Mouse (Mus musculus) cerebellum, adult 2 months (tissue): ENCODE measurements around the gene Rcc1l. TPM values are rescaled to one million over a fixed set of nuclear protein-coding genes. Genes with fewer than 3 reads are reported as not detected.

ENCODE experiments used
- DNase-seq, 2 experiments: peaks; one replicate each; pipeline ENCODE4 v3.0.0; 2021
- H3K27ac ChIP-seq: fragments of 200-500 bp; 2 replicates; pipeline ENCODE4 v1.5.1; 2012; ENCODE audit warnings: low read length, control low read depth, inconsistent platforms; ENCODE audit not compliant: insufficient read depth
- H3K27me3 ChIP-seq: fragments of 200-500 bp; 2 replicates; pipeline ENCODE4 v1.6.1; 2012; ENCODE audit warnings: inconsistent platforms, mild to moderate bottlenecking, low read length, moderate library complexity; ENCODE audit not compliant: control insufficient read depth, insufficient read depth
- H3K4me1 ChIP-seq: fragments of 200-500 bp; 2 replicates; pipeline ENCODE4 v1.6.1; 2011; ENCODE audit warnings: low read length; ENCODE audit not compliant: control insufficient read depth, insufficient read depth
- H3K4me3 ChIP-seq: fragments of 200-500 bp; replicated peaks from 2 replicates; pipeline ENCODE3; 2011; ENCODE audit warnings: mild to moderate bottlenecking, low read depth, low read length, control low read depth; ENCODE audit not compliant: insufficient read depth
- CTCF ChIP-seq: fragments of 200-500 bp; IDR thresholded peaks from 2 replicates; pipeline ENCODE4 v1.5.1; 2011; ENCODE audit warnings: low read depth, mild to moderate bottlenecking, control low read depth, low read length, moderate library complexity, borderline replicate concordance; ENCODE audit not compliant: insufficient read depth
- POLR2A ChIP-seq: fragments of 200-500 bp; IDR thresholded peaks from 2 replicates; pipeline ENCODE4 v1.6.1; 2011; ENCODE audit warnings: low read length, control low read depth, borderline replicate concordance; ENCODE audit not compliant: insufficient read depth
- WGBS: fragments of 180-500 bp; shearing (Covaris S2); methylation state at CpG from one replicate; pipeline ENCODE4 v1.1.7; 2018; 5-methylcytosine and 5-hydroxymethylcytosine counted together
- polyA plus RNA-seq: library from polyadenylated mRNA; depleted of rRNA; stranded (reverse); fragments of >200 nt; gene quantifications from 2 replicates; pipeline ENCODE4 v1.2.3, GENCODE M21; 2012

Rcc1l gene
- polyA plus RNA-seq, 1 experiment = 15.7 TPM

DNA sequence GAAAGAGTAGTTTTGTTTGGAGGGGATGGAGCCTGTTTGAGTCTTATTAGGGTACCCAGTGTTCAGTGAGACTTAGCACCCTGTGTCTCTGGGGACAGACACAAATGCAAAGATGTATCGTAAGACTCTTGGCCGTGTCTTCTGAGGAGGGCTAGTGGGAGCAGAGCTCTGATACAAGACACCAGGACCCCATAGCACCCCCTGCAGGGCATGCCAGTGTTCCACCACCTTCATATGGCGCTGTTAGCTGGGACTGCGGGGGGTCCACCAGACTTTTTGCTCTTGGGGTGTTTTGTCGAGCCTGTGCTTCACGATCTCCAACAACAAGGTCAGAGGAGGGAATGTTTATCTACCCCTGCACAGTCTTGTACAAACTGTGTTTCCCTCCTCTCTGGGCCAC is 37.1 kb downstream of the Rcc1l start:
- no peak overlapping the region for H3K4me3 ChIP-seq
- DNase-seq = no peak
- TF ChIP-seq CTCF (no peak), POLR2A (no peak)
- no peak overlapping the region for H3K27ac ChIP-seq
- WGBS = 77% methylated on average over 6 of the region's 6 CpGs
- H3K27me3 ChIP-seq = no peaks in the 10 kb centered on the region
- no peaks in the 10 kb centered on the region; the same call in 1 of the 2 replicates for H3K4me1 ChIP-seq

DNA sequence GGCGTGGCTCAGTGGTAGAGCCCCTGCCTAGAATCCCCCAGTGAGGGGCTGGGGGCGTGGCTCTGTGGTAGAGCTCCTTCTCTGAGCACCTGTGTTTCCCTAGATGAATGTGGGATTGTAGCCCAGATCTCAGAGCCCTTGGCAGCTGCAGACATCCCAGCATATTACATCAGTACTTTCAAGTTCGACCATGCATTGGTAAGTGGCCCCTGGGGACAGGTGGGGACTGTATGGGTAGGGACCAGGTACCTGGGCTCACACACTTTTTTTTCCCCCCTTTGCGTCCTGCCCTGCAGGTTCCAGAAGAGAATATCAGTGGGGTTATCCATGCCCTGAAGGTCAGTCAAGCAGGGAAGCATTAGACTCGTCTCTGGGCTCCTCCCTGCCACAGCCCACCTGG is 38.6 kb downstream of the Rcc1l start:
- Histone ChIP-seq H3K4me3 (no peak overlapping the region), H3K4me1 (no peaks in the 10 kb centered on the region; the same call in 1 of the 2 replicates), H3K27me3 (no peaks in the 10 kb centered on the region), H3K27ac (no peak overlapping the region)
- 74% methylated on average over 5 of the region's 5 CpGs for WGBS
- TF ChIP-seq CTCF (no peak), POLR2A (no peak)
- no peak for DNase-seq

DNA sequence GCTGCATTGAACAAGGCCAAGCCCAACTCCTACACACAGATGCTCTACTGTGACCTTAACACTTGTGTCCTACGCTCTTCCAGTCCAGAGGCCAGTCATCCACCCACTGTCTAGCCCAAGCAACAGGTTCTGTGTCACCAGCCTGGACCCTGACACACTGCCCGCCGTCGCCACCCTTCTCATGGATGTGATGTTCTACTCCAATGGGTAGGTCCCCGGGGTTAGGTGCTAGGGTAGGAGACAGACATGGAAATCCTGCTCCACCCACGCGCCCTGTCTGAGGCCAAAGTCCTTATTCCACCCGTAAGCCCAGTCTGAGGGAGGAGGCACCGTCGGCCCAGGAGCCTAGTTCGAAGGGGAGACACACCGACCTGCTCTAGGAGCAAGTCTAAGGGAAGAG is 40.6 kb downstream of the Rcc1l start:
- no peak overlapping the region for H3K27ac ChIP-seq
- no peaks in the 10 kb centered on the region for H3K27me3 ChIP-seq
- no peak for TF ChIP-seq CTCF
- TF ChIP-seq POLR2A = no peak
- H3K4me3 ChIP-seq = no peak overlapping the region
- peaks cover 9% of the 10 kb centered on the region for H3K4me1 ChIP-seq
- no peak for DNase-seq
- WGBS = 96% methylated on average over 12 of the region's 12 CpGs

DNA sequence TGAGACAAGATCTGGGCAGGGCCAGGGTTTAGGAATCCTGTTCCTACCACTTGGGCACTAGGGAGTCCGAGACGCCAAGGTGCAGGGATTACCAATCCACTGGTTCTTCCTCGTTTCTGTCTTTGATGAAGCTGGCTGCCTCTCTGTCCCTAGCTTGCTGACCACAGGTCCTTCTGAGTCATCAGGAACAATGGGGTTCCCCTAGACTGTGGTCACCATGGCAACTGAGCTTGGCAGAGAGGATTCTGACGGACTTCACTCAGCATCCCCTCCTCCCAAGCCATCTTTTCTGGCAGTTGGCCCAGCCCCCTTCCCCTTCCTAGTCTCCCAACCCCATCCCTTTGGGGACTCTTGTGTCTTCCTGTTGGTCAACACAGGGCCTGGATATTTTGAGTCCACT is 45.0 kb downstream of the Rcc1l start:
- DNase-seq = peak; percentile 40 to 66
- Histone ChIP-seq H3K4me1 (peaks cover 9% of the 10 kb centered on the region), H3K27ac (no peak overlapping the region; the same call in 1 of the 2 replicates), H3K27me3 (no peaks in the 10 kb centered on the region), H3K4me3 (no peak overlapping the region)
- TF ChIP-seq POLR2A (no peak), CTCF (no peak)
- WGBS = 7% methylated on average over 4 of the region's 4 CpGs

DNA sequence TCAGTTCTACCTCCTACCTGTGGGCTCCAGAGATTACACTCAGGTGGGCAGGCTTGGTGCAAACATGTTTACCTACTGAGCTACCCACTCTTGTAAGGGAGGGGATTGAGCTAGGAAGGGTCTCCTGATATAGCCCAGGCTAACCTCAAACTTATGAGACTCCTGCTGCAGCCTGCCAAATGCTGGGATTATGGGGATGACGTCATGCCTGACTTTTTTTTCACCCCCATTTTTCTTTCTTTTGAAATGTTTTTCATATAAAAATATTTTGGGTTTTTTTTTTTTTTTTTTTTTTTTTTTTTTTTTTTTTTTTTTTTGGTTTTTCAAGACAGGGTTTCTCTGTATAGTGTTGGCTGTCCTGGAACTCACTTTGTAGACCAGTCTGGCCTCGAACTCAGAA is 50.3 kb downstream of the Rcc1l start:
- no peak overlapping the region for H3K4me3 ChIP-seq
- TF ChIP-seq POLR2A = no peak
- no peak for TF ChIP-seq CTCF
- WGBS = 92% methylated on average over 2 of the region's 2 CpGs
- no peak overlapping the region for H3K27ac ChIP-seq
- no peak for DNase-seq
- H3K4me1 ChIP-seq = peaks cover 2% of the 10 kb centered on the region; the same call in 1 of the 2 replicates
- H3K27me3 ChIP-seq = no peaks in the 10 kb centered on the region

DNA sequence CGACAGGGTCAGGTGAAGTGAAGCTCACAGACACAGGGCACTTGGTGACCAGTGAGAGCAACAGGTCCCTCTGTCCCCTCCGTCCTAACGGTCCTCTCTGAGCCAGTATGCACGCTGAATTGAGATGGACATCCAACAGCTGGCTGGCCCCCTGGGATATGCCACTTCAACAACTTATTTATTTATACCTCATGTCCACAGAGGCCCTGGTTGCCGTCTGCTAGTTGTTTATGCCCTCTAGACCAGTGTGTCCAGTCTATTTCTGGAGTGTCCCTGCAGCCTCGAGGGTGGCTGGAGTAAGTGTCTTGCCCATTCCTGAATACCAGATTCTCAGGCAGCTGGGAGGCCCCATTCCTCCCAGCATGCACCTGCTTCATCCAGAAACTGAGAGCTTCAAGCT is 52.7 kb downstream of the Rcc1l start:
- Histone ChIP-seq H3K27ac (no peak overlapping the region), H3K4me3 (no peak overlapping the region), H3K27me3 (no peaks in the 10 kb centered on the region), H3K4me1 (no peaks in the 10 kb centered on the region)
- WGBS = 57% methylated on average over 6 of the region's 6 CpGs
- DNase-seq = no peak
- TF ChIP-seq POLR2A (no peak), CTCF (no peak)

DNA sequence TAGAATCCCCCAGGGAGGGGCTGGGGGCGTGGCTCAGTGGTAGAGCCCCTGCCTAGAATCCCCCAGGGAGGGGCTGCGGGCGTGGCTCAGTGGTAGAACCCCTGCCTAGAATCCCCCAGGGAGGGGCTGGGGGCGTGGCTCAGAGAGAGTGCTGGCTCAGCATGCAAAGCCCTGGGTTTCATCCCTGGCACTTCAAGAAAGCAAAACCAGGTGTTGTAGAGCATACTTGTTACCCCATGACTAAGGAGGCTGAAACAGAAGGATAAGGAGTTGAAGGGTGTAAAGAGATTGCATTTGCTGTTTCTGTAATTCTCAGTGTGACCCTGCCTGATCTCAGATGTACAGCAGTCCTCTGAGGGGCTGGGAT is 54.7 kb downstream of the Rcc1l start:
- DNase-seq = no peak
- WGBS = 85% methylated on average over 4 of the region's 4 CpGs
- no peaks in the 10 kb centered on the region for H3K4me1 ChIP-seq
- H3K27ac ChIP-seq = no peak overlapping the region
- no peaks in the 10 kb centered on the region for H3K27me3 ChIP-seq
- no peak for TF ChIP-seq CTCF
- no peak for TF ChIP-seq POLR2A
- no peak overlapping the region for H3K4me3 ChIP-seq

DNA sequence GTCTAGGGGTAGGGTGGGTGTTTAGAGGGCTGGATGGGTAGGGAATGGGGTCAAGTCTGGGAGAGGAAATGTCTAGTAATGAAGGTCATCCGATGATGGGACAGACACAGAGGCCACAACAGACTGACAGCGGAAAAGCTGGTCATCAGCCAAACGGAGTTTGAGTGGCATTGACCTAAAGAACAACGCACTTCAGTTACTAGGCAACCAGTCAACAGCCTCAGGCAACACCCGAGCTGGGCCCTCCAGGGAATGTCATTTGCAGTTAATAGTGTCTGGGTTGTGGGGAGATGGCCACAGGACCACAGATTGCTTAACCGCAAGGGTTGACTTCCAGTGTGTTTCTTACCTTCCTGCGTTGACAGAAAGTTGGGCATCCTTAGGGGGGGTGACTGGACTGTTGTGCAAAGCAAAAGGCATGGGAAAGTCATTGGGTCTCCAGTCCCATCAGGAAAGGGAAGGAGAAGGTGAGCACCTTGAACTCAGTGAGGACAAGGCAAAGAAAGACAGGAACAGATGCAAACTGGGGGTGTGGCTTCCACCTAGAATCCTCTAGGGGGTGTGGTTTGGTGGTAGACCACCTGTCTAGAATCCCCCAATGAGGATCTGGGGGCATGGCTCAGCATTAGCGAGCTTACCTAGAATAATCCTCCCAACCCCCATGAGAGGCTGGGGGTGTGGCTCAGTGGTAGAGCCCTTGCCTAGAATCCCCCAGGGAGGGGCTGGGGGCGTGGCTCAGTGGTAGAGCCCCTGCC is 55.3 kb downstream of the Rcc1l start:
- TF ChIP-seq POLR2A = no peak
- WGBS = 64% methylated on average over 9 of the region's 9 CpGs
- H3K4me1 ChIP-seq = no peaks in the 10 kb centered on the region

DNA sequence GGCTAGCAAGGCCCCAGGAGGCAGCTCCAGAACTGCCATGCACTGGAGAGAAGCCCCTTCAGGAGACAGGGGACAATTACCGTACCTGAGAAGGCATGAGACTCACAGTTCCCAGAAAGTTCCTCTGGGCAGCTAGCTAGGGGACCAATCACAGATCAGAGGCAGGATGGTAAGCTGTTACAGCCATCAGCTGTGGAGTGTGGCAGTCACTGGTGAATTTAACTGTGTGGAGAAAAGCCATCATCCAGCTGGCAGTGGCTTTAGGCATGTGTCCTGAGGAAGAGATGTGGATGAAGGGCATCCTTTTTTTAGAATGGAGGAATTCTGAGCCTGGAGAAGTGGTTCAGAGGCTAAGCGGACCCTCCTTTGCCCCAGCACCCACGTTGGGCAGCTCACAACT is 56.4 kb downstream of the Rcc1l start:
- H3K27ac ChIP-seq = no peak overlapping the region
- DNase-seq = no peak
- H3K4me3 ChIP-seq = no peak overlapping the region
- H3K27me3 ChIP-seq = no peaks in the 10 kb centered on the region
- WGBS = 94% methylated on average over 3 of the region's 3 CpGs
- TF ChIP-seq CTCF = no peak
- TF ChIP-seq POLR2A = no peak
- no peaks in the 10 kb centered on the region for H3K4me1 ChIP-seq

More for the DNA sequence above, 55.3 kb downstream of the Rcc1l start:
- no peak overlapping the region for H3K27ac ChIP-seq
- no peak for DNase-seq
- H3K4me3 ChIP-seq = no peak overlapping the region
- no peaks in the 10 kb centered on the region for H3K27me3 ChIP-seq
